Mouse (Mus musculus) kidney, postnatal 14 days (tissue): ENCODE data around the gene Hps1.

Source experiments
- DNase-seq: peaks from one replicate; pipeline ENCODE4 v3.0.0; 2022; ENCODE audit warnings: mixed read lengths

Gene Hps1

DNA sequence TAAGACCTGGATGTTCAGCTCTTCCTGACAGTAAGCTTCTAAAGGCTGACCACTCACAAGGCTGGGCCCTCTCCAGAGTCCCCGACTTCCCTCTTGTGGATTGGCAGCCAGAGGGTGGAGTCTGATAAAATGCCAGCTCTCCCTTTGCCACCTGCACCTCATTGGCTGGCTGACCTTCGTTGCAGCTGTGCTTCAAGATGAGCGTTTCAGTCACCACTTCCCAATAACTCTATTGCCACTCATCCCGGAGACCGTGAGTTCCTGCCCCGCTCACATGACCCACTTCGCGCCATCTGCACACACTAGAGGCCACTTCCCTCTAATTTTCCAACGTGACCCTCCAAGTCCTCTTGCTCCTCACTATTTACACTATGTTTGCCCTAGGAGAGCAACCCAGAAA lies 66.0 kb downstream of the Hps1 start:
- no peak for DNase-seq
